Mouse (Mus musculus) liver, embryonic 14.5 days (tissue): ENCODE data around the gene Gpr12.

ENCODE experiments used
- CTCF ChIP-seq: IDR thresholded peaks from 2 replicates; pipeline ENCODE4 v1.5.1; 2016; ENCODE audit warnings: antibody characterized with exemption, low read depth, control low read depth
- EP300 ChIP-seq: IDR thresholded peaks from 2 replicates; pipeline ENCODE4 v1.6.1; 2016; ENCODE audit warnings: antibody characterized with exemption, low read depth

DNA sequence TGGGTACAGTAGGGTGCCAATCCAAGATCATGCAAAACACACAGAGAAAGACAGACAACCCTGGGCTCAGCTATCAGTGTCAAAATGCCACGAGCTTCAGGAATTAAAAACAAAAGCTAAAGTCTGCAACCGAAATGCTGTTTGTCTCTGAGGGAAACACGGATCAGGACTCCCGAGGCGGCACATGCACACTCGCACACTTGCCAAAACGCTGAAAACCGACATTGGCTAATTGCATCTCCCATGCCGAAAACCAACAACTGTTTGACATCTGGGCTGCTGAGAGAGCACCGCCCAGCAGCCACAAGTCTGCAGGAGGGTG lies 922 bp downstream of the Gpr12 start:
- TF ChIP-seq CTCF (no peak), EP300 (no peak)
